Mouse (Mus musculus): Measurements from ENCODE around the gene Dlx5. TPM values are rescaled to one million over a fixed set of nuclear protein-coding genes. Genes with fewer than 3 reads are reported as not detected.

The Dlx5 gene
- polyA plus RNA-seq, 1 experiment from 2014 or later = 3.4 TPM

DNA sequence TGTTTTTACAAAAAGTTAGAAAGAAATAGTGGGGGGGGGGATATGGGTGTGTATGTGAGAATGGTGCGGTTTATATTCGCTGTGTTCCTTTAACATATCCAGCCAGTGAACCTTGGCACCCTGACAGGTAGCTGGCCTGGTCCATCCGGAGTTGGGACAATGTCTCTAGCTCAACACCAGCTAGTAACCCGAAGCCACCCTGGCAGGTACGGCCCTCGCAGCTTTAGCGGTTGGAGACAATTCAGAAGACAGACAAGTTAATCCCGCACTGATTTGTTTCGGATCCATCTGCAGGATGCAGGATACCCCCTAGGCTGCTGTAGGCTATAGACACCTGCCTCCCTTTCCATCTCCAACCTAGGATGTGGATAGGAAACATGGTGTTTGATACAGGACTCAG is 27.7 kb downstream of the Dlx5 start:
- 2% methylated on average over 9 of the region's 9 CpGs for WGBS
- Histone ChIP-seq H3K4me1 (replicated peaks) (0 out of 2 replicates have a peak, but pooled peaks cover 3% of the 10 kb centered on the region), H3K27me3 (ENCODE audit: insufficient read depth, poor library complexity, severe bottlenecking) (peaks cover 100% of the 10 kb centered on the region), H3K4me3 (no peak overlapping the region), H3K36me3 (no peaks in the 10 kb centered on the region), H3K27ac (no peak overlapping the region), H3K9me3 (no peaks in the 10 kb centered on the region)
- DNase-seq (ENCODE audit: low spot score) = no peak

DNA sequence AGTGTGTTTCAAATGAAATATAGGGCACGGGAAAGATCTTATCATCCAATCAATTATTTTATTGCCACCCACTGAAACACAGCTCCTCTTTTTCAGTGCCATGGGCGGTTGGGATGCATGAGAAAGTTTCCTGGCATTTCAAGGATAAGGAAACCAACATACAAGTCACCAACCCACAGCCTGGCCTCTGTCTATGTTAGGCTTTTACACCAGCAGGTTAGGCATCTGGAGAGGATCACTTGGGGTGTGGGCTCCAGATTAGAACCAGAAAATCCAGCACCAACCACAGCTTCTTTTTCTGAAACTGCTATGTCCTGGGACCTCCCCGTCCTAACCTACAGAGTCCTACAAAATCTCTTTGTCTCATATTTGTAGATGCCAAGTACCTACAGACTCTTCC is 28.9 kb downstream of the Dlx5 start:
- no peak for DNase-seq (ENCODE audit: low spot score)
- no peaks in the 10 kb centered on the region for H3K36me3 ChIP-seq
- no peaks in the 10 kb centered on the region for H3K9me3 ChIP-seq
- H3K4me3 ChIP-seq = no peak overlapping the region
- peaks cover 100% of the 10 kb centered on the region for H3K27me3 ChIP-seq (ENCODE audit: insufficient read depth, poor library complexity, severe bottlenecking)
- WGBS = 20% methylated on average over 3 of the region's 3 CpGs
- H3K27ac ChIP-seq = no peak overlapping the region
- 0 out of 2 replicates have a peak, but pooled peaks cover 3% of the 10 kb centered on the region for H3K4me1 ChIP-seq (replicated peaks)

GRCm38 (mm10) chr6:6851166-6851565 is 30.7 kb downstream of the Dlx5 start:
- WGBS = under 1% methylated on average over 10 of the region's 10 CpGs
- DNase-seq (ENCODE audit: low spot score) = no peak
- H3K9me3 ChIP-seq = no peaks in the 10 kb centered on the region
- H3K4me1 ChIP-seq (replicated peaks) = 0 out of 2 replicates have a peak, but pooled peaks cover 3% of the 10 kb centered on the region
- H3K27me3 ChIP-seq (ENCODE audit: insufficient read depth, poor library complexity, severe bottlenecking) = peaks cover 100% of the 10 kb centered on the region
- no peak overlapping the region for H3K4me3 ChIP-seq
- no peaks in the 10 kb centered on the region for H3K36me3 ChIP-seq
- no peak overlapping the region for H3K27ac ChIP-seq

DNA sequence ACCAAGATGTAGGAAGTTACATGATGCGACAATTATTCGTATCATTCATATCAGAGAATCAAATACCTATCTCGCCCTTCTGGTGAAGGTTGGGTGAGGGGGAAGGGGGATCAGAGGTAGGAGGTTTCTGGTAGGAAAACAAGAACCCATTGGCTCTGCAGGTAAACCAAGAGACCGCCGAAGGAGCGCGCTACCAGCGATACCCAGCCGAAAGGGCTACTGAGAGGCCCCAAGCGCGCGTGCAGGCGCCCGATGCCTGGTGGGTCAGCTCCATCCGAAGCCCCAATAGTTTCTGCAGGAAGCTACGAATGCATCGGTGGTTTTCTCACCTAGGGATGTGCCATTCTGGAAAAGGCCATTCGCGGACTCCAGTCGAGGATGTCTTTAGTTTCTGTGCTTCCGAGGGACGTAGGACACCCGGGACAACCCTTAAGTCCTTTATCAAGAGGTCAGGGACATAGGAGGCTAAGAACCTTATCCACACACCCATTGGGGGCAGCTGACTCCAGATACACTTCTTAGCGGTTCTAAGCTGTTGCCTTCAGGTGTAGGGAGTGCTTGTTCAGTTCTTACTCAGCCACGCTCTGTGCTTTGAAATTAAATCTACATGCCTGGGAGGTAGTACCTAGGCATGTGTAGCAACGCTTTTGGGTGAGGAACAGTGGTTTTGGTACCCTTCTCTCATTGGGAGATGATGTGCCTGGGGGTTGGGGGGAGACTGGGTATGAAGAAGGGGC is 31.4 kb downstream of the Dlx5 start:
- 1% methylated on average over 26 of the region's 26 CpGs for WGBS
- H3K27ac ChIP-seq = no peak overlapping the region
- H3K36me3 ChIP-seq = no peaks in the 10 kb centered on the region
- no peaks in the 10 kb centered on the region for H3K9me3 ChIP-seq
- peaks cover 100% of the 10 kb centered on the region for H3K27me3 ChIP-seq (ENCODE audit: insufficient read depth, poor library complexity, severe bottlenecking)
- H3K4me3 ChIP-seq = no peak overlapping the region
- peak; percentile 50 for DNase-seq (ENCODE audit: low spot score)
- H3K4me1 ChIP-seq (replicated peaks) = 0 out of 2 replicates have a peak, but pooled peaks cover 3% of the 10 kb centered on the region

- Histone ChIP-seq H3K4me3 (no peak overlapping the region), H3K9me3 (no peaks in the 10 kb centered on the region), H3K4me1 (replicated peaks) (0 out of 2 replicates have a peak, but pooled peaks cover 3% of the 10 kb centered on the region), H3K27me3 (ENCODE audit: insufficient read depth, poor library complexity, severe bottlenecking) (peaks cover 100% of the 10 kb centered on the region), H3K36me3 (no peaks in the 10 kb centered on the region), H3K27ac (no peak overlapping the region)
- no peak for DNase-seq (ENCODE audit: low spot score)
- under 1% methylated on average over 12 of the region's 12 CpGs for WGBS
Observed at GRCm38 (mm10) chr6:6849744-6850143, 32.1 kb downstream of the Dlx5 start.

- no peak overlapping the region for H3K27ac ChIP-seq
- 12% methylated on average over 4 of the region's 4 CpGs for WGBS
- H3K9me3 ChIP-seq = no peaks in the 10 kb centered on the region
- DNase-seq (ENCODE audit: low spot score) = no peak
- peaks cover 99% of the 10 kb centered on the region for H3K27me3 ChIP-seq (ENCODE audit: insufficient read depth, poor library complexity, severe bottlenecking)
- no peak overlapping the region for H3K4me3 ChIP-seq
- H3K36me3 ChIP-seq = no peaks in the 10 kb centered on the region
- H3K4me1 ChIP-seq (replicated peaks) = 0 out of 2 replicates have a peak, but pooled peaks cover 3% of the 10 kb centered on the region
Observed at GRCm38 (mm10) chr6:6848541-6848940, 33.3 kb downstream of the Dlx5 start.

DNA sequence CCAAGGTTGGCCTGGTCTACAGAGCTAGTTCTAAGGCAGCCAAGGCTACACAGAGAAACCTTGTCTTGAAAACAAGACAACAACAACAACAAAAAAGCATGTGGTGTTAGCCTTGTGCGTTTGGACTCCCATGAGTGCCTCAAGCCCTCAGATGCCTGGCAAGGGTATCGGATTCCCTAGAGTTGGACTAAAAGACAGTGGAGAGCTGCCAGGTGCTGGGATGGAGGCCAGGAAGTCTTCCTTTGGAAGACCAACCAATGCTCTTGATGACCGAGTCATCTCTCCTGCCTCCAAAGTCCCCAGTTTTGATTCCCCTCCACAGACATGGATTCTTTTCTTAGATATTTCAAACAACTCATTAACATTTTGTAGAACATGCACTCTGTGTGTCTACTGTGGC is 48.6 kb downstream of the Dlx5 start:
- H3K4me1 ChIP-seq (replicated peaks) = no peaks in the 10 kb centered on the region

DNA sequence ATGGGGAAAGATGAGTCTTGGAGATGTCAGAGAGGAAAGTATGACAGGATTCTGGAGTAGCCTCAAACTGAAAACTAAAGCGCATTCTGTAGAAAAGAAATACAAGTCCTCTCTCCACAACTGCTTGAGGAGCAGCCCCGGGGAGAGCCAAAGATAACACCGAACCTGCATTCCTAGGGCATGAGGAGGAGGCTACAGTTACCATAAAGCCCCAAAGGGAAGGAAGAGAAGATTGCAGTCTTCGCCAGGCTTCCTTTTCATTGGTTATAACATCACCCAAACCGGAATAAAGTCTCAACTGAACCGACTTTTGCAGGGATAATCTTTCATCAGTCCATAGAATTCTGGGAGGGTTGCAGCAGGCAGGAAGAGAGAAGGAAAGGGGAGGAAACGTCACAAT is 51.4 kb downstream of the Dlx5 start:
- no peaks in the 10 kb centered on the region for H3K27me3 ChIP-seq (ENCODE audit: insufficient read depth, poor library complexity, severe bottlenecking)
- DNase-seq (ENCODE audit: low spot score) = no peak
- H3K4me3 ChIP-seq = no peak overlapping the region
- H3K9me3 ChIP-seq = no peaks in the 10 kb centered on the region
- no peaks in the 10 kb centered on the region for H3K4me1 ChIP-seq (replicated peaks)
- no peaks in the 10 kb centered on the region for H3K36me3 ChIP-seq
- no peak overlapping the region for H3K27ac ChIP-seq
- 76% methylated on average over 7 of the region's 7 CpGs for WGBS

More for the DNA sequence above, 48.6 kb downstream of the Dlx5 start:
- Histone ChIP-seq H3K9me3 (no peaks in the 10 kb centered on the region), H3K36me3 (no peaks in the 10 kb centered on the region), H3K27ac (no peak overlapping the region), H3K4me3 (no peak overlapping the region), H3K27me3 (ENCODE audit: insufficient read depth, poor library complexity, severe bottlenecking) (no peaks in the 10 kb centered on the region)
- DNase-seq (ENCODE audit: low spot score) = no peak
- 91% methylated on average over 3 of the region's 3 CpGs for WGBS

Other genes starting within 250 kb of the Dlx5 start
- 0.47 and 1.0 TPM in 2 replicates for gene Dlx6, start 18.8 kb downstream of the Dlx5 start, polyA plus RNA-seq (2016; fragmentation: Nextera tagmentation; extraction: Ambion mirVana)
- 6.4 and 6.6 TPM in 2 replicates for gene Sdhaf3, start 73.9 kb upstream of the Dlx5 start, polyA plus RNA-seq (2016; fragmentation: Nextera tagmentation; extraction: Ambion mirVana)